Mouse (Mus musculus) neural tube, embryonic 14.5 days (tissue): ENCODE measurements at regions not wholly inside any gene's neighbourhood (a gene's known extent, or its start where the extent isn't known, plus 50 kb on each side); places are given as distances from the start of the nearest gene placed in this dataset.

Experiments
- ATAC-seq: fragments of 200-750 bp; cut with Nextera tagmentation; 2 replicates; pipeline ENCODE4 v1.8.0; 2017; ENCODE audit warnings: low read depth, mild to moderate bottlenecking, moderate TSS enrichment, moderate library complexity
- H3K27ac ChIP-seq: fragments of 300-500 bp; sonication (generic); 2 replicates; pipeline ENCODE4 v1.5.1; 2014; ENCODE audit warnings: low read depth, mild to moderate bottlenecking, control low read depth, low read length, moderate library complexity, mixed read lengths
- H3K27me3 ChIP-seq: fragments of 300-500 bp; sonication (generic); 2 replicates; pipeline ENCODE4 v1.6.1; 2014; ENCODE audit warnings: low read length; ENCODE audit not compliant: control insufficient read depth, insufficient read depth
- H3K36me3 ChIP-seq: fragments of 300-500 bp; sonication (generic); 2 replicates; pipeline ENCODE4 v1.6.1; 2014; ENCODE audit warnings: low read length, mixed read lengths; ENCODE audit not compliant: control insufficient read depth, insufficient read depth
- H3K4me1 ChIP-seq: fragments of 300-500 bp; sonication (generic); 2 replicates; pipeline ENCODE4 v1.6.1; 2014; ENCODE audit warnings: low read length; ENCODE audit not compliant: control insufficient read depth, insufficient read depth
- H3K4me2 ChIP-seq: fragments of 300-500 bp; sonication (generic); 2 replicates; pipeline ENCODE4 v1.6.1; 2014; ENCODE audit warnings: mild to moderate bottlenecking, low read depth, low read length, control low read depth
- H3K4me3 ChIP-seq: fragments of 300-500 bp; sonication (generic); 2 replicates; pipeline ENCODE4 v1.5.1; 2014; ENCODE audit warnings: low read depth, low read length, control low read depth, mixed read lengths
- H3K9ac ChIP-seq: fragments of 300-500 bp; sonication (generic); replicated peaks from 2 replicates; pipeline ENCODE4 v1.6.1; 2014; ENCODE audit warnings: low read depth, mild to moderate bottlenecking, control low read depth, low read length, mixed read lengths
- H3K9me3 ChIP-seq: fragments of 300-500 bp; sonication (generic); 2 replicates; pipeline ENCODE4 v1.6.1; 2016; ENCODE audit warnings: low read length; ENCODE audit not compliant: control insufficient read depth
- WGBS: fragments of 180-500 bp; shearing (Covaris S2); extraction: QIAGEN DNeasy Blood & Tissue Kit; methylation state at CpG from one replicate; pipeline ENCODE4 v1.1.7; 2014; 5-methylcytosine and 5-hydroxymethylcytosine counted together

DNA sequence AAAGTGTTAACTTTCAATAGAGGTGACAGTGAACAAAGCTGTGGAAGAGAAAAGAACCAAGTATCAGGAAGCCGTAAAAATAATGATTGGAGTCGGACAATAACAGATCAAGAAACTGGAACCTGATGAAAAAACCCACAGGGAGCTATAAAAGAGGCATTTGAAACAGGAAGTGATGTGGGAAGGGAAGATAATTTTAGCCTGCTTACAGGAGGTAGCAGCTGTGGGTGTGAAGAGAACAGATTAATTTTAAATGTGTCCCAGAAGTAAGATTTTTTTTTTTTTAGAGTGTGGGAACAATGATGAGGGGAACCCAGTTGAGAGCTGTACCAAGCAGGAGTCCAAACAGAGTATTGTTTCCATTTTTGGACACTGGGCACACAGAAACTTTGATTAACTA is 61.5 kb upstream of the Gls start:
- WGBS, result 62% methylated on average over 2 of the region's 2 CpGs
- no peak overlapping the region for H3K27ac ChIP-seq
- no peak overlapping the region for H3K4me2 ChIP-seq
- no peak for ATAC-seq
- no peaks in the 10 kb centered on the region for H3K4me1 ChIP-seq
- no peaks in the 10 kb centered on the region for H3K9me3 ChIP-seq
- H3K27me3 ChIP-seq, result no peaks in the 10 kb centered on the region
- H3K9ac ChIP-seq, result no peak overlapping the region
- H3K4me3 ChIP-seq, result no peak overlapping the region
- no peaks in the 10 kb centered on the region for H3K36me3 ChIP-seq

DNA sequence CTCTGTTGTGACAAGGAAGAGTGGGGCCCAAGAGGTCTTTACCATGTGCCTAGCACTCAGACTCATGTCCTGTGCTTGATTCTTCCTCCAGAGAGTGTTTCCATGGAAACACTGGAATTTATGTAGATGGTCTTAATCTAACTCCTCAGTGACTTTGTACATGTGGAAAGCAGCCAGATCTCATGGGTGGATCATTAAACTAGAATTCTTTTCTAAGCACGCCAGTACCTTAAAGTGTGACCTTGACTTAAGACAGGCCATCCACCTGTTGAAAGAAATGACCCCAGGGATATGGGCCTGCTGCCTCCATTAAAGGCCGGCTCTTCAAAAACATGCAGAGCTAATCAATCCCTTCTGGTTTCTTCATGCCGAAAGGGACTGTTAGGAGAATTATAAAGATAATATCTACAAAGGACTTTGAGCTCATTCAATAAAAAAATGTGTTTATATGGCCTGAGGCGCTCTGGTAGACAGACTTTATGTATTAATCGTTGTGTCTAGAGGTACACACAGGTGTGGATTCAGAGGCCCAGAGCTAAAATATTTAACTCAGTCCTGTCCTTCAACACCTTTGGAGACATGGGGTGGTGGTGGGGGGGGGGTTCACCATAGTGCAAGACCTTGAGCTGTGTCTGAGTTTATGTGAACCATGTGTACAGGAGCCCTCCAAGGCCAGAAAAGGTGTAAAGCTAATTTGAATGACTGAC is 60.5 kb upstream of the Gls start:
- WGBS, result 86% methylated on average over 5 of the region's 5 CpGs
- Histone ChIP-seq H3K9ac (no peak overlapping the region), H3K4me2 (no peak overlapping the region), H3K9me3 (no peaks in the 10 kb centered on the region), H3K4me1 (no peaks in the 10 kb centered on the region), H3K27ac (no peak overlapping the region), H3K36me3 (no peaks in the 10 kb centered on the region), H3K4me3 (no peak overlapping the region), H3K27me3 (no peaks in the 10 kb centered on the region)
- ATAC-seq, result no peak
